Mouse (Mus musculus): ENCODE results near the gene Dlgap4.

- TF ChIP-seq POLR2A (IDR thresholded peaks at IDR 0.05; ENCODE audit: extremely low read depth, insufficient read depth, low read length) (no peak), CTCF (IDR thresholded peaks at IDR 0.05; ENCODE audit: extremely low read depth, insufficient read depth, low read length) (no peak)
These were observed 11.8 kb downstream of the Dlgap4 start for GRCm38 (mm10) chr2:156625307-156625706.
